Mouse (Mus musculus): ENCODE measurements around the gene Gnb1.
A peak's percentile ranks its signal among the peaks of the same experiment; 100 is the strongest.
"Not testable (repeated sequence)": the region's sequence is repeated elsewhere in the genome, so short reads cannot be mapped to it uniquely, and the experiment has no call there.

The Gnb1 gene

GRCm38 (mm10) chr4:155490990-155491504 is at the start of gene Gnb1:
TSS of gene Gnb1 (plus strand) at chr4:155491361.
- DNase-seq (ENCODE audit: low read depth), result peak; percentile 95

- DNase-seq (ENCODE audit: low read depth), result no peak
Observed at GRCm38 (mm10) chr4:155442808-155443207, 48.4 kb upstream of the Gnb1 start.

- no peak for DNase-seq (ENCODE audit: low read depth)
Observed at GRCm38 (mm10) chr4:155451597-155451996, 39.6 kb upstream of the Gnb1 start.

GRCm38 (mm10) chr4:155458575-155458974 is 32.6 kb upstream of the Gnb1 start:
- no peak for DNase-seq (ENCODE audit: low read depth)

- no peak for DNase-seq (ENCODE audit: low read depth)
Observed at GRCm38 (mm10) chr4:155463050-155463449, 28.1 kb upstream of the Gnb1 start.

- no peak for DNase-seq (ENCODE audit: low read depth)
Observed at GRCm38 (mm10) chr4:155463611-155464010, 27.6 kb upstream of the Gnb1 start.

- DNase-seq (ENCODE audit: low read depth), result no peak
Observed at GRCm38 (mm10) chr4:155464061-155464460, 27.1 kb upstream of the Gnb1 start.

GRCm38 (mm10) chr4:155465607-155466006 is 25.6 kb upstream of the Gnb1 start:
- no peak for DNase-seq (ENCODE audit: low read depth)

GRCm38 (mm10) chr4:155466080-155466479 is 25.1 kb upstream of the Gnb1 start:
- DNase-seq (ENCODE audit: low read depth), result no peak

GRCm38 (mm10) chr4:155467237-155468010 is 23.7 kb upstream of the Gnb1 start:
- no peak for DNase-seq (ENCODE audit: low read depth)

GRCm38 (mm10) chr4:155468952-155469351 is 22.2 kb upstream of the Gnb1 start, which contains the start of gene Tmem52:
TSS of gene Tmem52 (plus strand) at chr4:155469114.
- DNase-seq (ENCODE audit: low read depth), result no peak

GRCm38 (mm10) chr4:155469590-155470262 is 21.4 kb upstream of the Gnb1 start:
- DNase-seq (ENCODE audit: low read depth), result no peak

- DNase-seq (ENCODE audit: low read depth), result no peak
Observed at GRCm38 (mm10) chr4:155470263-155470953, 20.8 kb upstream of the Gnb1 start.

- DNase-seq (ENCODE audit: low read depth), result no peak
Observed at GRCm38 (mm10) chr4:155470997-155471396, 20.2 kb upstream of the Gnb1 start.

GRCm38 (mm10) chr4:155471406-155471805 is 19.8 kb upstream of the Gnb1 start:
- DNase-seq (ENCODE audit: low read depth), result no peak

GRCm38 (mm10) chr4:155472716-155473290 is 18.4 kb upstream of the Gnb1 start:
- peak; percentile 20 for DNase-seq (ENCODE audit: low read depth)

GRCm38 (mm10) chr4:155473319-155473718 is 17.8 kb upstream of the Gnb1 start:
- peak; percentile 63 for DNase-seq (ENCODE audit: low read depth)

GRCm38 (mm10) chr4:155473796-155474195 is 17.4 kb upstream of the Gnb1 start:
- not testable (repeated sequence) for DNase-seq (ENCODE audit: low read depth)

GRCm38 (mm10) chr4:155481381-155482124 is 9.6 kb upstream of the Gnb1 start:
- peak; percentile 90 for DNase-seq (ENCODE audit: low read depth)

GRCm38 (mm10) chr4:155482125-155482480 is 9.1 kb upstream of the Gnb1 start:
- no peak for DNase-seq (ENCODE audit: low read depth)

GRCm38 (mm10) chr4:155482733-155483540 is 8.2 kb upstream of the Gnb1 start:
- no peak for DNase-seq (ENCODE audit: low read depth)

Measured in NIH3T3 (cell line).